Mouse (Mus musculus): Measurements from ENCODE around the gene 3110021N24Rik. TPM values are rescaled to one million over a fixed set of nuclear protein-coding genes. Genes with fewer than 3 reads are reported as not detected.

The 3110021N24Rik gene
- polyA plus RNA-seq (2014; fragmentation: Illumina TruSeq; extraction: RNeasy Lipid Tissue Mini Kit (QIAGEN cat#74804); ENCODE audit: low read depth, low replicate concordance) = 0.32 TPM

DNA sequence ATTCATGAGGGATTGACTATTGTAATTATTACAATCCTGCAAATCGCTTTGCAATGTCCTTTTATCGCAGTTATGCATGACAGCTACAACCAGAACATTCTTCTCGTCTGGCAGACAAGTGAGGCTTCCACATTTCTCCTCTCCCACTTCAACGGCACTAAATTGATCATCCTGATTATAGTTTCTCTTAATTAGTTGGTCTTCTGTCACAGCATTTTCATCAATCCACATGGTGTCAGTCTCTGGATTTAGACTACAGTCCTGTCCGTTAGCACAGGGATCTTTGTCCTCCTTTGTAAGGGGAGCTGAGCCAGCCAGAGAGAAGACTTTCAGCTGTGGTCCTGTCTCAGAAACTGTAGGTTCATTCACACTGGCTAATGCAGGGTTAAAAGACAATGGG is at the start of gene 3110021N24Rik:
3110021N24Rik (plus strand) TSS at position 301 of the 400 bp plus-strand sequence.

DNA sequence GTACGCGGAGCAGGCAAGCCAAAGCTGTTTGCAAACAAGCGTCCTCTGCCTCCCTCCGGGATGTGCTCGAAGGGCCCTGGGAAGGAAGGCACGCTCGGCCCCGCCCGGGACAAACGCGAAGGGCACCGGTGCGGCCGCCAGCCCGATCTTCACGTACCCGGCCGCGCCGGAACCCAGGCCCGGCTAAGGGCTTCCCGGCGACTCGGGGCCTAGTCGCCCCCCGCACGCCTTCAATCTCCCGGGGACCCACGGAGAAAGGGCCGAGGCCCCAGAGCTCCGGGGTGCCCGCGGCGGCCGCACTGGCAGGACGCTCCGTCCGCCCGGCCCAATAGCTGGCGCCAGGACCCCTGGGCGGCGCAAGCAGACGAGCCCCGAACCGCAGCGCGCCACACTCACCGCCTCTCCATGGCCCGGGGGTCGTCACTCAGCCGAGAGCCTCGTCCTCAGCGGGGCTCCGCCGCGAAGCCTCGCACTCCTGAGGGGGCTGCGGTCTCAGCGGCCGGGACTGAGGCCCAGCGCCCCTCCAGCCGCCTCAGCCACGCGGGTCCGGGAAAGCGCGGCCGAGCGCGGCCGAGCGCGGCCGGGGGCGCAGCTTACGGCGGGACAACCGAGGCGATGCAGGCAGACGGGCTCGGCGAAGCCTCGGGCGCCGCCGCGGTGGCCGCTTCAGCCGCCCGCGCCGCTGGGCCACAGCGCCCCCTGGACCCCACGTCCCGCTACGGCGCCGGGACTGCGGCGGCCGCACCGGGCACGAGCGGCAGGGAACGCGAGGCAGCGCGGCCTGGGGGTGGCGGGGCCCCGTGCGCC is 60.8 kb downstream of the 3110021N24Rik start, which contains the start of gene Zfyve9:
Zfyve9 (minus strand) TSS at position 742 of the 807 bp plus-strand sequence.

Other genes starting within 250 kb of the 3110021N24Rik start
- 41.1 TPM for gene Prpf38a, start 140.3 kb upstream of the 3110021N24Rik start, polyA plus RNA-seq (2014; fragmentation: Illumina TruSeq; extraction: RNeasy Lipid Tissue Mini Kit (QIAGEN cat#74804); ENCODE audit: low read depth, low replicate concordance)
- gene Orc1, start 140.2 kb upstream of the 3110021N24Rik start, polyA plus RNA-seq (2014; fragmentation: Illumina TruSeq; extraction: RNeasy Lipid Tissue Mini Kit (QIAGEN cat#74804); ENCODE audit: low read depth, low replicate concordance) = not detected
- 46.0 TPM for gene Cc2d1b, start 99.7 kb upstream of the 3110021N24Rik start, polyA plus RNA-seq (2014; fragmentation: Illumina TruSeq; extraction: RNeasy Lipid Tissue Mini Kit (QIAGEN cat#74804); ENCODE audit: low read depth, low replicate concordance)
- gene Zfyve9, start 61.1 kb downstream of the 3110021N24Rik start, polyA plus RNA-seq (2014; fragmentation: Illumina TruSeq; extraction: RNeasy Lipid Tissue Mini Kit (QIAGEN cat#74804); ENCODE audit: low read depth, low replicate concordance) = 46.0 TPM
- 324 TPM for gene Btf3l4, start 114.0 kb downstream of the 3110021N24Rik start, polyA plus RNA-seq (2014; fragmentation: Illumina TruSeq; extraction: RNeasy Lipid Tissue Mini Kit (QIAGEN cat#74804); ENCODE audit: low read depth, low replicate concordance)
- 40.8 TPM for gene Txndc12, start 115.0 kb downstream of the 3110021N24Rik start, polyA plus RNA-seq (2014; fragmentation: Illumina TruSeq; extraction: RNeasy Lipid Tissue Mini Kit (QIAGEN cat#74804); ENCODE audit: low read depth, low replicate concordance)
- gene Kti12, start 128.1 kb downstream of the 3110021N24Rik start, polyA plus RNA-seq (2014; fragmentation: Illumina TruSeq; extraction: RNeasy Lipid Tissue Mini Kit (QIAGEN cat#74804); ENCODE audit: low read depth, low replicate concordance) = 18.8 TPM
- gene A730015C16Rik, start 129.0 kb downstream of the 3110021N24Rik start, polyA plus RNA-seq (2014; fragmentation: Illumina TruSeq; extraction: RNeasy Lipid Tissue Mini Kit (QIAGEN cat#74804); ENCODE audit: low read depth, low replicate concordance) = not detected
- gene Rab3b, start 159.4 kb downstream of the 3110021N24Rik start, polyA plus RNA-seq (2014; fragmentation: Illumina TruSeq; extraction: RNeasy Lipid Tissue Mini Kit (QIAGEN cat#74804); ENCODE audit: low read depth, low replicate concordance) = 2.0 TPM